Mouse (Mus musculus) ES-Bruce4 (cell line): ENCODE results near the gene Flywch1.

Experiments
- CTCF ChIP-seq: IDR thresholded peaks from one replicate; pipeline ENCODE4 v1.8.1; 2011; ENCODE audit warnings: low read depth, low read length
- POLR2A ChIP-seq: IDR thresholded peaks from one replicate; pipeline ENCODE4 v1.8.1; 2011; ENCODE audit warnings: low read length; ENCODE audit not compliant: insufficient read depth

DNA sequence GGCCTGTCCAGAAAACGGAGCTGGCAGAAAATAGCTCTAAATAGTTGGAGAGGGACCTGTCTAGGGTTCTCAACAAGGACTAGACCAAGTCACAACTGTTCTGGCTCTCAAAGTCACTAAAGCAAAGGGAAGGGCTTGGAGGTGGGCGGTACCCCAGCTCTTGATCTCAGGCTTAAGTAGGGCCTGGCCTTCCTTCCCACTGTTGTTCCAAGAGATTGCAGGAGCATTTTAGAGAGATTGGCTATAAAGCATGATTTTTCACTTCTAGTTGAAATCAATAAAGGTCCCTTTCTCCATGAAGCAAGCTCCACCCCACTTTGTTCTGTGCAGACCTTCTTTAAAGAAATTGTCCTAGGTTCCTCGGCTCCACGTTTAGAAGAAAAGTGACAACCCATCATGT, 45.9 kb downstream of the Flywch1 start:
- no peak for TF ChIP-seq POLR2A
- no peak for TF ChIP-seq CTCF
